Mouse (Mus musculus): ENCODE measurements around the gene St8sia1.

DNA sequence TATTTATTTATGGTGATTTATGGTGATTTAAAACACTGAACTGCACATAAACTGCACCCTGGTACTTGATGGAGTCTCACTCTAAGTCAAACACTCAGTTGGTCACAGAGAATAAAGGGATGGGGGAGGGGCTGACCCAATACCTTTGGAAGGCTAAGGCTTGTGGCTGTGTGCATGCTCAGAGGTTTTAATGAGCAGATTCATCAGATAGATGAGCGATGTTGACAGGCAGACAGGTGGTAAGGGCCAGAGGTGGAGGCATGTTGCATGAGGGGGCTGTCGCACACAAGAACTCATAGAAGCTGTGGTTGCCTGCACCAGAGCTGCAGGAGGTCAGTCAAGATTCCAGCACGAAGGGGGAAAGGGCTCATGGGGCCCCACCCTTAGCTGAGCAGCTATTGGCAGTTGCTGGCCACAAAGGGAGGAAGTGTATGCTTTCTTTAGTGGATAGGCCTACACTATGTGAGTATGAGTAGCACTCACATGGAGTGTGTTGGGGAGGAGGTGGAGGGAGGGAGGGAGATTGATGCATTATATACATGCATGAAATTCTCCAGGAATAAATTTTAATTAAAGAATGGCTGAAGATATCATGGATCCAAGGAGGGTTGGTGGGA lies 107.9 kb downstream of the St8sia1 start:
- TF ChIP-seq TAL1 (IDR thresholded peaks at IDR 0.05; ENCODE audit: low read length) (no peak), GATA1 (IDR thresholded peaks at IDR 0.05; ENCODE audit: low read length) (no peak)
